Mouse (Mus musculus) neural tube, embryonic 14.5 days (tissue): ENCODE measurements around the gene Psmd3. TPM values are rescaled to one million over a fixed set of nuclear protein-coding genes. Genes with fewer than 3 reads are reported as not detected.

ENCODE experiments used
- ATAC-seq: fragments of 200-750 bp; cut with Nextera tagmentation; 2 replicates; pipeline ENCODE4 v1.8.0; 2017; ENCODE audit warnings: low read depth, mild to moderate bottlenecking, moderate TSS enrichment, moderate library complexity
- H3K27ac ChIP-seq: fragments of 300-500 bp; sonication (generic); 2 replicates; pipeline ENCODE4 v1.5.1; 2014; ENCODE audit warnings: low read depth, mild to moderate bottlenecking, control low read depth, low read length, moderate library complexity, mixed read lengths
- H3K27me3 ChIP-seq: fragments of 300-500 bp; sonication (generic); 2 replicates; pipeline ENCODE4 v1.6.1; 2014; ENCODE audit warnings: low read length; ENCODE audit not compliant: control insufficient read depth, insufficient read depth
- H3K36me3 ChIP-seq: fragments of 300-500 bp; sonication (generic); 2 replicates; pipeline ENCODE4 v1.6.1; 2014; ENCODE audit warnings: low read length, mixed read lengths; ENCODE audit not compliant: control insufficient read depth, insufficient read depth
- H3K4me1 ChIP-seq: fragments of 300-500 bp; sonication (generic); 2 replicates; pipeline ENCODE4 v1.6.1; 2014; ENCODE audit warnings: low read length; ENCODE audit not compliant: control insufficient read depth, insufficient read depth
- H3K4me2 ChIP-seq: fragments of 300-500 bp; sonication (generic); 2 replicates; pipeline ENCODE4 v1.6.1; 2014; ENCODE audit warnings: mild to moderate bottlenecking, low read depth, low read length, control low read depth
- H3K4me3 ChIP-seq: fragments of 300-500 bp; sonication (generic); 2 replicates; pipeline ENCODE4 v1.5.1; 2014; ENCODE audit warnings: low read depth, low read length, control low read depth, mixed read lengths
- H3K9ac ChIP-seq: fragments of 300-500 bp; sonication (generic); replicated peaks from 2 replicates; pipeline ENCODE4 v1.6.1; 2014; ENCODE audit warnings: low read depth, mild to moderate bottlenecking, control low read depth, low read length, mixed read lengths
- H3K9me3 ChIP-seq: fragments of 300-500 bp; sonication (generic); 2 replicates; pipeline ENCODE4 v1.6.1; 2016; ENCODE audit warnings: low read length; ENCODE audit not compliant: control insufficient read depth
- WGBS: fragments of 180-500 bp; shearing (Covaris S2); extraction: QIAGEN DNeasy Blood & Tissue Kit; methylation state at CpG from one replicate; pipeline ENCODE4 v1.1.7; 2014; 5-methylcytosine and 5-hydroxymethylcytosine counted together
- polyA plus RNA-seq: library from polyadenylated mRNA; unstranded; fragments of >200 nt; fragmentation: Nextera tagmentation; extraction: Ambion mirVana; gene quantifications from 2 replicates; pipeline ENCODE4 v1.2.1, GENCODE M21; 2014

Psmd3 gene
- polyA plus RNA-seq, 1 experiment from 2014 or later: 117 TPM

DNA sequence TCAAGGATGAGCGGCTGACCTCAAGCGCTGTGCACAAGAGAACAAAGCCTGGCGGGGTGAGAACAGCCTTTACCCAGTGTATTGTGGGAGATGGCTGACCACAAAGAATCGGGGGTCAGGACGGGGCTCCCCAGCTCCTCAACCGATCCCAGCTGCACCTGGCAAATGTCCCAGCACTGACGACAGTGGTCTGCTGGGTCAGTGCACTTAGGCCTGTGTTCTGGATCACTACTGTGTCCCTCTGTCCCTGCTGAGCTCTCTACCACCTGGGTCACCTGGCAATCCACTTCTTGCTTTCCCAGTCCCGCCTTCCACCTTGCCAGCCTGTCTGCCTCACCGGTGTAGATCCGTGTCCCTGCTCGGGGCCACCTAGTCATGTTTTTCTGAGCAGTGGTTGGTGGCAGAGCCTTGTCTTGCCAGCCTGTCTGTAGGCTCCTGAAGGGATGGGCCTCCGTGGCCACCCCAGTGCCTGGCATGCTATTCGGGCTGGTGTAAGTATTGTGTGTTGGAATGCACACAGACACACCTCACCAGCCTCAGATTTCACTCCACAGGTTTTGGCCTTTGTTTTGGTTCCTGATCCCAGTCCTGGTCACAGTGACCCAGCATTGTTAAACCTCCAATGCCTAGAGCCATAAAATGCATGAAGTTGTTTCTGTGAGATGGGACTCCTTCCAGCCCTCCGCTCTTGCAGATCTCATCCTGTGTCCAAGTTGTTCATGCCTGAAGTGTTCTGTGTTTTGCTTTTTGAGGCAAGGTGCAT lies 14.3 kb downstream of the Psmd3 start:
- WGBS: 90% methylated on average over 14 of the region's 14 CpGs
- H3K9me3 ChIP-seq: no peaks in the 10 kb centered on the region
- H3K4me1 ChIP-seq: no peaks in the 10 kb centered on the region
- H3K27ac ChIP-seq: no peak overlapping the region
- no peak overlapping the region for H3K9ac ChIP-seq
- H3K4me3 ChIP-seq: no peak overlapping the region
- H3K27me3 ChIP-seq: no peaks in the 10 kb centered on the region
- H3K36me3 ChIP-seq: peaks cover 41% of the 10 kb centered on the region
- H3K4me2 ChIP-seq: no peak overlapping the region
- ATAC-seq: no peak

DNA sequence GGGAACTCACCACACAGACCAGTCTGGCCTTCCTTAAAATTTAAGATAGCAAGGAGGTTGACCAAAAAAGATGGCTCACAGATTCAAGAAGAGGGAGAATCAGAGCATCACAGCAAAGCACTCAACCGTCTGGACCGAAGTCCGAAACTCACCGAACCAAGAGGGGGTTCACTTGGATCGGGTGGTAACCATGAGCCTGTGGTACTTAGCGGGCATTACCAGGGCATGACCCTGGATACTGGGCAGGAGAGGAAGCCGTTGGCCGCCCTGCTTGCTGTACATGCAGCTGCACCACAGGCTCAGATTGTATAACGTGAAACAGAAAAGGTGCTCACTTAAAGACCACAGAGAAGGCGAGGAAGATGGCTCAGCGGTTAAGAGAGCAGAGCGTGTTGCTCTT lies 14.9 kb downstream of the Psmd3 start:
- no peak overlapping the region for H3K9ac ChIP-seq
- peaks cover 36% of the 10 kb centered on the region for H3K36me3 ChIP-seq
- 91% methylated on average over 12 of the region's 12 CpGs for WGBS

DNA sequence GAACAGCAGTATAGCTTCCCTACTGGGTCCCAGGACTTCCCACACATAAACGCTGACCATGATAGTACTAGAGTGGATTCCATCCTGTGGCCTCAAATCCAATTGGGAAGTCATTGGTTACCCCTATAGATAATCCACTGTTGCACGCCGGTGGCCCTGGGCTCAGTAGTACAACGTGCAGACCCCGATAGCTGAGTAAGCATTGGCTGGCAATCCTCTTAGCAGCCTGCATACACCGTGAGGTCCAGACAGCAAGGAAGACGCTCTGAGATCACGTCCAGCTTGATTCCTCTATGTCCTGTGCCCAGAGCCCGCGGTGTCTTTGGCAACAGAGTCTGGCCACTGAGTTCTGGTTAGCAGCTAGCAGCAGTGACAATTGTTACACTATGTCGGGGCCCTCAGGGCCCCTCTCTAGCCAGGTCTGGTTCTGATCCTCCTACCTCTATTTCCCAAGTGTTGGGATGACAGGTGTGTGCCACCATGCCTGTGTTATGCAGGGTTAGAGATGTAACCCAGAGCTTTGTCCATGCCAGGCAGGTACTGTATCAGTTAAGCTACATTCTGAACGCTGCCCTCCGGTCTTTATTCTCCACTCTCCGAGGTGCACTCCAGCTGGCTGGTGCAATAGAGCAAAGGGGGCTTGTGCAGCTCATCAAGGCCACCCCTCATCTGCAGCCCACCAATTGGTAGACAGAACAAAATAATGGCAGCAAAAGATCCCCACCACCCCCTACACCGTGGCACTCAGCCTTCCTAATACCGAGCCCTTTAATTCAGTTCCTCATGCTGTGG lies 16.7 kb downstream of the Psmd3 start:
- WGBS: 88% methylated on average over 16 of the region's 16 CpGs
- no peak for ATAC-seq
- no peak overlapping the region for H3K4me2 ChIP-seq
- H3K27ac ChIP-seq: no peak overlapping the region
- no peak overlapping the region for H3K9ac ChIP-seq
- no peaks in the 10 kb centered on the region for H3K27me3 ChIP-seq
- H3K36me3 ChIP-seq: peaks cover 19% of the 10 kb centered on the region
- H3K9me3 ChIP-seq: no peaks in the 10 kb centered on the region
- H3K4me1 ChIP-seq: no peaks in the 10 kb centered on the region
- no peak overlapping the region for H3K4me3 ChIP-seq

More for the DNA sequence above, 14.9 kb downstream of the Psmd3 start:
- Histone ChIP-seq H3K4me1 (no peaks in the 10 kb centered on the region), H3K4me3 (no peak overlapping the region), H3K4me2 (no peak overlapping the region), H3K27me3 (no peaks in the 10 kb centered on the region), H3K27ac (no peak overlapping the region), H3K9me3 (no peaks in the 10 kb centered on the region)
- ATAC-seq: no peak

DNA sequence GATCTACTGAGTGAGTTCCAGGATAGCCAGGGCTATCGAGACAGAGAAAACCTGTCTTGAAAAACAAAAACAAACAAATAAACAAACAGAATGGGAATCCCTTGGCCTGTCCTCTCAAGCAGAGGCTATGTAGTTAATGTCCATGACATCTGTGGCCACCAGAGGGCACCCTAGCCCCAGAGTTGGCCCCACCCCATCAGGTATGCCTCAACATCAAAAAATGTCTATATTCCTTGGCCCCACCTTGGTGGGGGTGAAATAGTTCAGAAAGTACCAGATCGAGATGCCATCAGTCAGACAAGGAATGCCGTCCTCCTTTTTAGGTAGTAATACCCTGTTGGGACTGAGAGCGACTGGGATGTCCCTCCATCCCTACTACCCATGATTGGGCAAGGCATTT lies 17.6 kb downstream of the Psmd3 start:
- Histone ChIP-seq H3K36me3 (peaks cover 14% of the 10 kb centered on the region; the same call in 1 of the 2 replicates), H3K4me2 (no peak overlapping the region), H3K27ac (no peak overlapping the region), H3K9ac (no peak overlapping the region), H3K27me3 (no peaks in the 10 kb centered on the region), H3K4me3 (no peak overlapping the region), H3K9me3 (no peaks in the 10 kb centered on the region), H3K4me1 (no peaks in the 10 kb centered on the region)
- no peak for ATAC-seq
- 52% methylated on average over 4 of the region's 4 CpGs for WGBS

DNA sequence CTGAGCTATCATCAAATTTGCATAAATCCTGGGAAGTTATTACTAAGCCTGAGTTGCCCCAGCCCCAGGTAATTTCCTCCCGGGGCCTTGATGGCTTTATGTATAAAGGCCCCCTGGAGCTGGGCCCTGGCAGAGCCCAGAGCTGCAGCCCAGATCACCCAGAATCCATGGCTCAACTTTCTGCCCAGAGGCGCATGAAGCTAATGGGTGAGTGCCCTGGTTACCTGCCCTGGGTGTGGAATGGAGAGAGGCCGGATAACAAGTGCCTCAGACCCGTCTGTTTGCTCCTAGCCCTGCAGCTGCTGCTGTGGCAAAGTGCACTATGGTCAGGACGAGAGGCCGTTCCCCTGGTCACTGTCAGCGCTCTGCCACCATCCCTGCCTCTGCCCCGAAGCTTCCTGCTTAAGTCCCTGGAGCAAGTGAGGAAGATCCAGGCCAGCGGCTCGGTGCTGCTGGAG lies 18.9 kb downstream of the Psmd3 start, which contains the start of gene Csf3:
Gene Csf3, plus strand, starts transcription at position 51 of the 458 bp plus-strand sequence.
- H3K27ac ChIP-seq: no peak within 1 kb of the TSS
- H3K9ac ChIP-seq: no peak within 1 kb of the TSS
- peaks cover 20% of the 10 kb centered on the region for H3K36me3 ChIP-seq
- no peak within 1 kb of the TSS for H3K4me2 ChIP-seq
- no peak within 1 kb of the TSS for H3K4me3 ChIP-seq
- no peaks in the 10 kb centered on the region for H3K4me1 ChIP-seq
- WGBS: 32% methylated on average over 10 of the region's 10 CpGs
- ATAC-seq: no peak
- no peaks in the 10 kb centered on the region for H3K27me3 ChIP-seq
- no peaks in the 10 kb centered on the region for H3K9me3 ChIP-seq

DNA sequence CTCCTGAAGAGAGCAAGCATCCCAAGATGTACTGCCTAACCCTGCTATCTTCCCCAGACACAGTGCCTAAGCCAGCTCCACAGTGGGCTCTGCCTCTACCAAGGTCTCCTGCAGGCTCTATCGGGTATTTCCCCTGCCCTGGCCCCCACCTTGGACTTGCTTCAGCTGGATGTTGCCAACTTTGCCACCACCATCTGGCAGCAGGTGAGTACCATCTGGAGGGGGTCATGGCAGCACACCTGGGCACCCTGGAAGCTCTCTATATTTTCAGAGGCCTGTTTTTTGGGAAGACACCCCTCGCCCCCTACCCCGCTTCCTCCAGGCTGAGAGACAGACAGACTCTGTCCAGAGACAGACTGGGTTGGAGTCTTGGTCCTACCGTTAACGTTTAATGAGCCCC lies 20.0 kb downstream of the Psmd3 start:
- Histone ChIP-seq H3K27ac (no peak overlapping the region), H3K9me3 (no peaks in the 10 kb centered on the region), H3K4me2 (no peak overlapping the region), H3K36me3 (peaks cover 25% of the 10 kb centered on the region), H3K4me1 (no peaks in the 10 kb centered on the region), H3K4me3 (no peak overlapping the region), H3K27me3 (no peaks in the 10 kb centered on the region), H3K9ac (no peak overlapping the region)
- WGBS: 73% methylated on average over 5 of the region's 5 CpGs
- ATAC-seq: no peak

DNA sequence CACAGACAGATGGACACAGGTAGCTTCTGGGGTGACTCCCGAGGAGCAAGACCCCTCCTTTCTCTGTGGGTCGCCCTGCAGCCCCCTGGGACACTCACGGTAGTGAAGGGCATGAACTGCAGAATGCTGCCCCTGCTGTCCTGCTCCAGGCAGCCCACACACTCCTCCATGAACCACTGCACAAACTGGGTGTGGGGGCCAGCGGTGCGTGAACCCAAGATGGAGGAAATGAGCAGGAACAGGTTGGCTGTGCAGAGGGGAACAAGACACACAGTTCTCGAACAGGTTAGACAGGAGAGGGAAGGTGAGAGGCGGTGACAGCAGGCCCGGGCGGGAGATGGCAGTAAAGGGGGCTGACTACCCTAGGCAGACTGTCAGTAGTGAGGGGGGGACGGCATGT lies 22.7 kb downstream of the Psmd3 start:
- WGBS: 91% methylated on average over 8 of the region's 10 CpGs
- Histone ChIP-seq H3K9ac (no peak overlapping the region), H3K27me3 (no peaks in the 10 kb centered on the region), H3K27ac (no peak overlapping the region), H3K9me3 (no peaks in the 10 kb centered on the region), H3K4me3 (no peak overlapping the region), H3K4me2 (no peak overlapping the region), H3K4me1 (no peaks in the 10 kb centered on the region), H3K36me3 (peaks cover 40% of the 10 kb centered on the region)
- ATAC-seq: no peak

DNA sequence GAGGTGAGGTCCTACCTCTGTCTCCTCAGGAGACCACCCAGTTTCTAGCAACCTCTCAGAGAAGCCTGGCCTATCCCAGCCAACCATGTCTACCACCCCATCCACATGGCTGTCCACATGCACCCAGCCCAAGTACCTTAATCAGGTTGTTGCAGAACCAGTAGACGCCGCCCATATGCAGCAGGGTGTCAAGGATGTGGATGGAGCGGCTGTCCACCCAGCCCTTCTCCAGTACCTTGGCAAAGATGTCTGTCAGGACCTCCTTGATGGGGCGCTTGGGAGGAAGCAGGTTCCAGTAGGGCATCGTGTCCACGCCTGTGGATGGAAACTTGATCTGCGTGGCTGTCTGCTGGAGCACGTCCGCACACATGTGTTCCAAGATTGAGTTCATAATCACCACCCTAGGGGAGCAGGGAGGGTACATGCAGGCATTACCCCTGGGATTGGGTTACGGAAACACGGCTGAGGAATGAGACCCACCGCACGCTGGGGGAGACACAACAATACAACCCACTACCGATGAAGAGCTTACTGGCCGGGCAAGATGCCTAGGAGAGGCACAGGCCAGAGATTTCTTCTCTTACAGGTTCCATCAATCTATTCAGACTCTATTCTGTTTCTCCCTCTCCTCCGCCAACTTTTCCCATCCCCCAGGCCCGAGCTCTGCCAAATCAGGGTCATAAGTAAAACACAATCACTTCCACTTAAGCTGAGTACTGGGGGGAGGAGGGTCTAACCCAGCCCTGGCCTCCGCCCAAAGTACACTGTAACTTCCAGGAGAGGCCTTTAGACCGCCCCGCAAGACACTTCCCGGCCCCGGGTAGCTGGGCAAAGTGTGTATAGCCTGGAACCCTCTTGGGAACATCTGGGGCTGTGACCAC lies 25.3 kb downstream of the Psmd3 start:
- Histone ChIP-seq H3K4me1 (no peaks in the 10 kb centered on the region), H3K9ac (no peak overlapping the region), H3K27me3 (no peaks in the 10 kb centered on the region), H3K4me2 (no peak overlapping the region), H3K4me3 (no peak overlapping the region), H3K27ac (no peak overlapping the region), H3K36me3 (peaks cover 48% of the 10 kb centered on the region), H3K9me3 (no peaks in the 10 kb centered on the region)
- ATAC-seq: no peak
- 83% methylated on average over 22 of the region's 22 CpGs for WGBS
